Mouse (Mus musculus) liver, embryonic 16.5 days (tissue): ENCODE results near the gene Hells. TPM values are rescaled to one million over a fixed set of nuclear protein-coding genes. Genes with fewer than 3 reads are reported as not detected.

Source experiments
- ATAC-seq: fragments of 200-750 bp; cut with Nextera tagmentation; 2 replicates; pipeline ENCODE4 v1.8.0; 2017; ENCODE audit warnings: low read depth, mild to moderate bottlenecking, moderate number of reproducible peaks, moderate library complexity
- H3K27ac ChIP-seq: fragments of 300-500 bp; sonication (generic); 2 replicates; pipeline ENCODE4 v1.5.1; 2014; ENCODE audit warnings: mild to moderate bottlenecking, low read length
- H3K27me3 ChIP-seq: fragments of 300-500 bp; sonication (generic); 2 replicates; pipeline ENCODE4 v1.6.1; 2014; ENCODE audit warnings: low read depth, low read length, mixed read lengths; ENCODE audit not compliant: control insufficient read depth, insufficient read depth
- H3K36me3 ChIP-seq: fragments of 300-500 bp; sonication (generic); 2 replicates; pipeline ENCODE4 v1.6.1; 2014; ENCODE audit warnings: mild to moderate bottlenecking; ENCODE audit not compliant: control insufficient read depth, insufficient read depth
- H3K4me1 ChIP-seq: fragments of 300-500 bp; sonication (generic); 2 replicates; pipeline ENCODE4 v1.6.1; 2014; ENCODE audit warnings: low read depth, low read length, mixed read lengths; ENCODE audit not compliant: control insufficient read depth
- H3K4me2 ChIP-seq: fragments of 300-500 bp; sonication (generic); 2 replicates; pipeline ENCODE4 v1.6.1; 2014; ENCODE audit warnings: low read depth, low read length, mixed read lengths
- H3K4me3 ChIP-seq: fragments of 300-500 bp; sonication (generic); 2 replicates; pipeline ENCODE4 v1.5.1; 2014; ENCODE audit warnings: low read depth, mild to moderate bottlenecking, low read length
- H3K9ac ChIP-seq: fragments of 300-500 bp; sonication (generic); 2 replicates; pipeline ENCODE4 v1.6.1; 2014; ENCODE audit warnings: low read depth, low read length
- H3K9me3 ChIP-seq: fragments of 300-500 bp; sonication (generic); replicated peaks from 2 replicates; pipeline ENCODE4 v1.6.1; 2016; ENCODE audit warnings: low read length; ENCODE audit not compliant: control insufficient read depth
- WGBS: fragments of 180-500 bp; shearing (Covaris S2); extraction: QIAGEN DNeasy Blood & Tissue Kit; methylation state at CpG from one replicate; pipeline ENCODE4 v1.1.7; 2014; ENCODE audit not compliant: insufficient replicate concordance; 5-methylcytosine and 5-hydroxymethylcytosine counted together
- microRNA-seq: library from miRNA; unstranded; fragments of <30 nt; microRNA quantifications from one replicate; pipeline ENCODE4, GENCODE M21; 2016
- polyA plus RNA-seq: library from polyadenylated mRNA; unstranded; fragments of >200 nt; fragmentation: Nextera tagmentation; extraction: Ambion mirVana; gene quantifications from 2 replicates; pipeline ENCODE4 v1.2.1, GENCODE M21; 2015

The Hells gene
- polyA plus RNA-seq, 1 experiment from 2014 or later: 13.9 TPM

DNA sequence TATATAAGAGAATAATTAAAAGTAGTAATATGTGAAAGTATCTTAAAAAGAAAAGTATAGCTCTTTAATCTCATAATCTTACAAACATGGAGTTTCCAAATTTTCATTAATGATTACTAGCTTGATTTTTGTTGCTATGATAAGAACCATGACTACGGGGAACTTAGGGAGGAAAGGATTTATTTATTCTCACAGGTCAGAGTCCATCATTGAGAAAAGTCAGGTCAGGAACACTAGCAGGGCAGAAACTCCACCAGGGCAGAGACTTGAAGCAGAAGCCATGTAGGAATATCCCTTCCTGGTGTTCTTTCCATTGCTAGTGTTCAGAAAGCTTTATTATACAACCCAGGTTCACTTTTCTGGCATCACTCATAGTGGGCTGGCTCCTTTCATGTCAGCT, 68.0 kb downstream of the Hells start:
- 54% methylated on average over 1 of the region's 1 CpGs for WGBS
- H3K4me1 ChIP-seq: no peaks in the 10 kb centered on the region
- H3K27me3 ChIP-seq: no peaks in the 10 kb centered on the region
- no peaks in the 10 kb centered on the region for H3K9me3 ChIP-seq
- no peak overlapping the region for H3K9ac ChIP-seq
- H3K4me3 ChIP-seq: no peak overlapping the region
- ATAC-seq: no peak
- H3K4me2 ChIP-seq: no peak overlapping the region
- no peaks in the 10 kb centered on the region for H3K36me3 ChIP-seq
- no peak overlapping the region for H3K27ac ChIP-seq

DNA sequence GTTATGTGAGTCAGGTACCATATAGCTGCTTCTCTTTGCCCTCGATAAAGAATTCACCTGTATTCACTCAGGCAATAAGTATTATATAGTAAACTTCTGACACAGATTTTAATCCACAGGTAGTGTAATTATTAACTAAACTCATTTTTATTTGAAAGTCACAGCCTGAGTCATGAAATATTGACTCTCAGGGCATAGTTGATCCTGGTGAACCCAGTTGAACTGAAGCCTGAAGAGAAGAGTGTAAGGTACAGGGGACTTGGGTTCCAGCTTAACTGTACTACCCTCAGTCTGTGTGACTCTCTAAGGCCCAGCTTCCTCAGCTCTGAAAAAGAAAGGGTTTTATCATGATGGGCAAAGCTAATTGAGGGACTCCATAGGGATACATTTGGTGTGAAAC, 74.4 kb downstream of the Hells start:
- no peak for ATAC-seq
- H3K9me3 ChIP-seq: no peaks in the 10 kb centered on the region
- no peak overlapping the region for H3K9ac ChIP-seq
- no peaks in the 10 kb centered on the region for H3K36me3 ChIP-seq
- H3K27me3 ChIP-seq: no peaks in the 10 kb centered on the region
- H3K4me1 ChIP-seq: no peaks in the 10 kb centered on the region
- no peak overlapping the region for H3K4me3 ChIP-seq
- H3K27ac ChIP-seq: no peak overlapping the region
- H3K4me2 ChIP-seq: no peak overlapping the region
- 64% methylated on average over 1 of the region's 1 CpGs for whole genome bisulfite sequencing

GRCm38 (mm10) chr19:39006715-39007114, 76.0 kb downstream of the Hells start, which contains the start of gene Cyp2c55:
TSS of gene Cyp2c55 (plus strand) at chr19:39007019.
- no peak within 1 kb of the TSS for H3K9ac ChIP-seq
- H3K27me3 ChIP-seq: no peaks in the 10 kb centered on the region
- no peaks in the 10 kb centered on the region for H3K9me3 ChIP-seq
- H3K4me3 ChIP-seq: no peak within 1 kb of the TSS
- no peaks in the 10 kb centered on the region for H3K4me1 ChIP-seq
- no peaks in the 10 kb centered on the region for H3K36me3 ChIP-seq
- no peak within 1 kb of the TSS for H3K27ac ChIP-seq
- H3K4me2 ChIP-seq: no peak within 1 kb of the TSS
- no peak for ATAC-seq

Small RNA genes lying within 50 kb of the gene (microRNA-seq; reads per million reads assigned to microRNA genes)
- gene Gm23800: not detected

Other genes starting within 250 kb of the Hells start
- 2.7 and 2.9 TPM in 2 replicates for gene Noc3l, start 111.7 kb upstream of the Hells start, polyA plus RNA-seq
- gene Tbc1d12, start 94.3 kb upstream of the Hells start, polyA plus RNA-seq: 0.90 and 1.1 TPM in 2 replicates
- gene Cyp2c55, start 76.1 kb downstream of the Hells start, polyA plus RNA-seq: not detected in 2 replicates
- 0.20 TPM in 1 of 2 replicates, not detected in the other for gene Cyp2c65, start 130.1 kb downstream of the Hells start, polyA plus RNA-seq
- not detected in 2 replicates for gene Cyp2c66, start 183.0 kb downstream of the Hells start, polyA plus RNA-seq